Mouse (Mus musculus) ES-E14 (cell line): ENCODE measurements around the gene Ubap1. TPM values are rescaled to one million over a fixed set of nuclear protein-coding genes. Genes with fewer than 3 reads are reported as not detected.

ENCODE experiments used
- DNase-seq: peaks from one replicate; pipeline ENCODE4 v3.0.0-alpha.2; 2013; ENCODE audit warnings: low read depth, low spot score
- H3K27ac ChIP-seq: 2 replicates; pipeline ENCODE4 v1.5.1; 2012; ENCODE audit warnings: low read depth, mild to moderate bottlenecking, low read length, moderate library complexity, mixed read lengths; ENCODE audit not compliant: poor library complexity, insufficient read depth, severe bottlenecking
- H3K36me3 ChIP-seq: 2 replicates; pipeline ENCODE4 v1.6.1; 2012; ENCODE audit warnings: mild to moderate bottlenecking, low read length, moderate library complexity, mixed read lengths; ENCODE audit not compliant: control insufficient read depth, poor library complexity, insufficient read depth, severe bottlenecking
- H3K4me1 ChIP-seq, 2 experiments: fragments of 150-350 bp in 1 of 2; sonication (generic) in 1 of 2; 2 replicates each; pipeline ENCODE4 v1.6.1; 2012; ENCODE audit warnings: low read length in 2 of 2, mild to moderate bottlenecking in 1 of 2, mixed read lengths in 1 of 2; ENCODE audit not compliant: control insufficient read depth in 2 of 2, insufficient read depth in 2 of 2, poor library complexity in 1 of 2
- H3K4me3 ChIP-seq, 2 experiments: fragments of 150-350 bp in 1 of 2; sonication (generic) in 1 of 2; 2 replicates each; pipeline ENCODE4 v1.5.1; 2012; ENCODE audit warnings: low read length in 2 of 2, low read depth in 1 of 2, mild to moderate bottlenecking in 1 of 2, mixed read lengths in 1 of 2; ENCODE audit not compliant: insufficient read depth in 1 of 2, poor library complexity in 1 of 2, severe bottlenecking in 1 of 2
- H3K9ac ChIP-seq: 2 replicates; pipeline ENCODE4 v1.6.1; 2012; ENCODE audit warnings: low read depth, mild to moderate bottlenecking, low read length, mixed read lengths; ENCODE audit not compliant: poor library complexity, insufficient read depth, severe bottlenecking
- H3K9me3 ChIP-seq: fragments of 150-350 bp; sonication (generic); 2 replicates; pipeline ENCODE4 v1.6.1; 2012; ENCODE audit warnings: low read depth, mild to moderate bottlenecking, low read length; ENCODE audit not compliant: control insufficient read depth, insufficient read depth
- CHD2 ChIP-seq: IDR thresholded peaks from 2 replicates; pipeline ENCODE4 v1.6.1; 2014; ENCODE audit warnings: mild to moderate bottlenecking, low read depth, low read length, inconsistent platforms
- HCFC1 ChIP-seq: IDR thresholded peaks from 2 replicates; pipeline ENCODE4 v1.6.1; 2012; ENCODE audit warnings: low read length, inconsistent platforms, borderline replicate concordance; ENCODE audit not compliant: insufficient read depth
- MAFK ChIP-seq: IDR thresholded peaks from 2 replicates; pipeline ENCODE4 v1.6.1; 2014; ENCODE audit warnings: mild to moderate bottlenecking, low read depth, low read length, inconsistent platforms; ENCODE audit not compliant: insufficient read depth
- ZC3H11A ChIP-seq: IDR thresholded peaks from 2 replicates; pipeline ENCODE4 v1.6.1; 2012; ENCODE audit warnings: low read depth, mild to moderate bottlenecking, inconsistent platforms, low read length, borderline replicate concordance
- ZNF384 ChIP-seq: IDR thresholded peaks from 2 replicates; pipeline ENCODE4 v1.6.1; 2012; ENCODE audit warnings: low read depth, low read length, inconsistent platforms
- in situ Hi-C, 2 experiments: fragments of 600-800 bp; cut with MboI; formaldehyde crosslinking; loops; one replicate each; pipeline ENCODE4 v1.15.1; 2025; ENCODE audit warnings: low sequenced_read_pairs in 2 of 2, inconsistent platforms in 1 of 2; ENCODE audit not compliant: unreplicated experiment in 2 of 2
- total RNA-seq: library from RNA; depleted of rRNA; stranded (reverse); fragments of 300-350 nt; gene quantifications from 2 replicates; pipeline ENCODE4 v1.2.3, GENCODE M21; 2012

Gene Ubap1
- total RNA-seq, 1 experiment = 24.3 TPM

DNA sequence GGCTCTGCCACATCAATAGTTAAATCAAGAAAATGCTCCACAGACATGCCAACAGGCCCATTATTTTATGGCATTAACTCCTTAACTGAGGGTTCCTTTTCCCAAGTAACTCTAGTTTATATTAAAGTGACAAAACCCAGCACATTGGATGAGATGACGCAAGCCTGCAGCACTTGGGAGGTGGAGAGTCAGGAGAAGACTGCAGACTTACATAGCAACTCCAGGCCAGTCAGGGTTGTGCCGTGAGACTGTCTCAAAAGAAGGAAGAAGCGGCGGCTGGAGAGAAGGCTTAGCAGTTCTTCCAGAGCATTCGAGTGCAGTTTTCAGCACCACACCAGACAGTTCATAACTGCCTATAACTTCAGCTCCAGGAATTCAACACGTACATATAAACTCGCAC is 10.6 kb downstream of the Ubap1 start:
- in situ Hi-C loops = no loop called here
- DNase-seq = no peak
- Histone ChIP-seq H3K36me3 (no peaks in the 10 kb centered on the region), H3K9ac (no peak overlapping the region), H3K4me3 (no peak overlapping the region), H3K9me3 (no peaks in the 10 kb centered on the region), H3K27ac (no peak overlapping the region), H3K4me1 (peaks cover 4 to 6% of the 10 kb centered on the region in 2 experiments; a peak in 2 of 4 replicates)
- TF ChIP-seq ZNF384 (no peak), CHD2 (no peak), HCFC1 (no peak), MAFK (no peak)

DNA sequence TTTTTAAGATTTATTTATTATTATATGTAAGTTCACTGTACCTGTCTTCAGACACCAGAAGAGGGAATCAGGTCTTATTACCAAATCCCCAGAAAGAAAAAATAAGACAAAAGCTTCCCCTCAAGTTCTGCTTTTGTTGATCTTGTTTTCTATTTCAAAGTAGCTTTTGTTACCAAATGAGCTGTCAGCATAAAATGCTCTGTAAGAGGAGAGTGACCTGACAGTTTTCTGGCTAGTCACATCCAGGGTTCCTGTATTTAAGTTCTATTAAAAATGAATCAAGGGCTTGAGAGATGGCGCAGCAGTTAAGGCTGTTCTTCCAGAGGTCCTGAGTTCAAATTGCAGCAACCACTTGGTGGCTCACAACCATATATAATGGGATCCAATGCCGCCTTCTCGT is 12.3 kb downstream of the Ubap1 start:
- no peak overlapping the region for H3K27ac ChIP-seq
- TF ChIP-seq CHD2 (no peak), ZC3H11A (no peak), HCFC1 (no peak), MAFK (no peak), ZNF384 (no peak)
- H3K4me1 ChIP-seq = peaks cover 4 to 7% of the 10 kb centered on the region in 2 experiments; a peak in 2 of 4 replicates
- no peak overlapping the region for H3K4me3 ChIP-seq
- no peak for DNase-seq
- no peaks in the 10 kb centered on the region for H3K36me3 ChIP-seq
- no peak overlapping the region for H3K9ac ChIP-seq
- no peaks in the 10 kb centered on the region for H3K9me3 ChIP-seq
- in situ Hi-C loops = no loop called here

DNA sequence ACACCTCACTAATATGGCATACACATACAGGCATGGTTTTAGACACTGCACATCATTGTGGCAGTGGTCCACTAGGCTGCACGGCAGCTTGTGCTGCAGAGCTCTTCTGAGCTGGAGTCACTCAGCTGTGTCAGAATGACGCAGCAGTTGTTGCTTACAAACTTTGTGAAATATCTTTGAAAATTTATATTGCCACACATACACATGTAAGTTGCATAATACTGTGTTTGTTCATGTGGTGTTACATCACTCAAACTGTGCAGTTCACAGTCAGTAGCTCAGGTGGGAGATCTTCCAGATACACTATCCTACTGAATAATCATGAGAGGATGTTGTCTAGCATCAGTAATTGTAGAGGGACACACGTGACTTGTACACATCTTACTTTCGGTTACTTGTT is 19.4 kb downstream of the Ubap1 start:
- Histone ChIP-seq H3K9me3 (no peaks in the 10 kb centered on the region), H3K36me3 (peaks cover 3% of the 10 kb centered on the region; the same call in 1 of the 2 replicates), H3K9ac (no peak overlapping the region), H3K4me3 (no peak overlapping the region), H3K4me1 (peaks cover 0 to 3% of the 10 kb centered on the region in 2 experiments; a peak in 1 of 4 replicates), H3K27ac (no peak overlapping the region)
- in situ Hi-C loops = no loop called here
- TF ChIP-seq HCFC1 (no peak), ZC3H11A (no peak), MAFK (no peak), ZNF384 (no peak), CHD2 (no peak)
- no peak for DNase-seq

DNA sequence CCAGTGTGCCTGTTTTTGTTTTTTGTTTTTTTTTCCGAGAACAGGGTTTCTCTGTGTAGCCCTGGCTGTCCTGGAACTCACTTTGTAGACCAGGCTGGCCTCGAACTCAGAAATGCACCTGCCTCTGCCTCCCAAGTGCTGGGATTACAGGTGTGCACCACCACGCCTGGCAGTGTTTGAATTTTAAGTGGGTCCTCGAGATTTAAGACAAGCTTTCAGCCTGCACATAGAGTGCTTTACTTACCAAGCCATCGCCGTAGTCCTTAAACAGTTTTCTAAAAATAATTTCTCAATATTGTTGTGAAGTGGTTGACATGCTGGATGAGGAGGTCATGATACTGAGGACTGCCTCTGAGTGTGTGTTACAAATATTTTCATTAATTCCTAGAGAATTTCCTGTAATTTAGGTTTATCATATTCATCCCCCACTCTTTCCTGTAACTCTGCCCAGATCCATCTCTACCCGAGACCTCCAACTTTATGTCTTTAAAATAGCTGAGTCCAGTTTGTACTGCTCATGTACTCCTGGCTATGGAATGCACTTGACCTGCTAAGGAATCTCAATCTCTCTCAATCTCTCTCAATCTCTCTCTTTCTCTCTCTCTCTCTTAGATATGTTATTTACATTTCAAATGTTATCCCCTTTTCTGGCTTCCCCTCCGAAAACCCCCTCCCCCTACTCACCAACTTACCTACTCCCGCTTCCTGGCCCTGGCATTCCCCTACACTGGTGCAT is 21.1 kb downstream of the Ubap1 start:
- no peaks in the 10 kb centered on the region for H3K9me3 ChIP-seq
- H3K4me1 ChIP-seq = peaks cover 0 to 1% of the 10 kb centered on the region in 2 experiments; a peak in 1 of 4 replicates

More for the DNA sequence above, 21.1 kb downstream of the Ubap1 start:
- no peak overlapping the region for H3K4me3 ChIP-seq
- H3K36me3 ChIP-seq = peaks cover 3% of the 10 kb centered on the region
- no peak overlapping the region for H3K9ac ChIP-seq
- no peak for DNase-seq
- TF ChIP-seq MAFK (no peak), ZC3H11A (no peak), ZNF384 (no peak), HCFC1 (no peak), CHD2 (no peak)
- in situ Hi-C loops = no loop called here
- H3K27ac ChIP-seq = no peak overlapping the region
